Mouse (Mus musculus): Measurements from ENCODE around the gene Hopx. TPM values are rescaled to one million over a fixed set of nuclear protein-coding genes. Genes with fewer than 3 reads are reported as not detected.
A peak's percentile ranks its signal among the peaks of the same experiment; 100 is the strongest.

Gene Hopx
- polyA plus RNA-seq, 2 experiments from 2014 or later, result 16.4 to 20.4 TPM

GRCm38 (mm10) chr5:77061372-77062038 is 53.4 kb downstream of the Hopx start:
- peak; percentile 80 for ATAC-seq

- ATAC-seq, result no peak
Observed at GRCm38 (mm10) chr5:77060363-77060762, 54.6 kb downstream of the Hopx start.

- no peak for ATAC-seq
Observed at GRCm38 (mm10) chr5:77056881-77057440, 58.0 kb downstream of the Hopx start.

GRCm38 (mm10) chr5:77052616-77053015 is 62.3 kb downstream of the Hopx start:
- ATAC-seq, result no peak

GRCm38 (mm10) chr5:77044362-77044761 is 70.6 kb downstream of the Hopx start:
- no peak for ATAC-seq

GRCm38 (mm10) chr5:77039391-77039790 is 75.5 kb downstream of the Hopx start:
- ATAC-seq, result no peak

- ATAC-seq, result no peak
Observed at GRCm38 (mm10) chr5:77038451-77038850, 76.5 kb downstream of the Hopx start.

Other genes with a start within 250 kb of the Hopx start
- gene Aasdh, start 209.6 kb downstream of the Hopx start, polyA plus RNA-seq (2017; shearing (Covaris generic)), result 10 to 100 TPM; 17.2 to 24.9 TPM
- 100 to 1,000 TPM; 181 to 184 TPM for gene Paics, start 163.8 kb downstream of the Hopx start, polyA plus RNA-seq (2017; shearing (Covaris generic))
- gene Ppat, start 163.5 kb downstream of the Hopx start, polyA plus RNA-seq (2017; shearing (Covaris generic)), result 10 to 100 TPM; 30.8 to 35.9 TPM
- 100 to 1,000 TPM; 134 to 144 TPM for gene Srp72, start 140.4 kb downstream of the Hopx start, polyA plus RNA-seq (2017; shearing (Covaris generic))
- not detected for gene Arl9, start 111.1 kb downstream of the Hopx start, polyA plus RNA-seq (2017; shearing (Covaris generic))
- gene Thegl, start 99.1 kb downstream of the Hopx start, polyA plus RNA-seq (2017; shearing (Covaris generic)), result not detected
- gene Spink2, start 96.3 kb upstream of the Hopx start, polyA plus RNA-seq (2017; shearing (Covaris generic)), result not detected
- gene Rest, start 150.4 kb upstream of the Hopx start, polyA plus RNA-seq (2017; shearing (Covaris generic)), result 10 to 100 TPM; 12.7 to 16.2 TPM
- 1 to 10 TPM; 2.2 to 5.7 TPM for gene Noa1, start 195.0 kb upstream of the Hopx start, polyA plus RNA-seq (2017; shearing (Covaris generic))
- gene Polr2b, start 195.0 kb upstream of the Hopx start, polyA plus RNA-seq (2017; shearing (Covaris generic)), result 10 to 100 TPM; 53.9 to 67.1 TPM